Mouse (Mus musculus): ENCODE data around the gene Tox2.

Gene Tox2

GRCm38 (mm10) chr2:163364785-163365541 is 162.0 kb downstream of the Tox2 start:
- DNase-seq (ENCODE audit: low spot score), result no peak

DNA sequence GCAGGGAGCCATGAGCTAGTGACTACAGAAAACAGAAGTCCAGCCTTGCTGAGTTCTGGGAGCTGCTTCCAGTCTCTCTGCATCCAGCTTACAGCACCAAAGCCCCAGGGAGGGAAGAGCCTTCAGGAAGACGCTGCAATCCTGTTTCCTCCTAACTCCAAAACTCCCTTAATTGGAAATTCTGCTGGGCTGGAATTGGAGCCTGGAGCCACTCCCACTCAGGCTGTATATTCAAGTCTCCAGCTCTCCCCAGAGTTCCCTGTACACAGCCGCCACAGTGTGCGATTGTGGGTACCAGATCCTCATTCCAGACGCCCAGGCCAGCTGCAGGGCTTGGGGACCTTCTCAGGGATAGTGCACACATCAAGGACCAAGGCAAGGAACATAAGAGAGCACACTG is 167.2 kb downstream of the Tox2 start:
- DNase-seq (ENCODE audit: low spot score), result no peak

- no peak for DNase-seq (ENCODE audit: low spot score)
Observed at GRCm38 (mm10) chr2:163372627-163373026, 169.7 kb downstream of the Tox2 start.
